Mouse (Mus musculus): ENCODE data around the gene Iqcd.

Gene Iqcd

DNA sequence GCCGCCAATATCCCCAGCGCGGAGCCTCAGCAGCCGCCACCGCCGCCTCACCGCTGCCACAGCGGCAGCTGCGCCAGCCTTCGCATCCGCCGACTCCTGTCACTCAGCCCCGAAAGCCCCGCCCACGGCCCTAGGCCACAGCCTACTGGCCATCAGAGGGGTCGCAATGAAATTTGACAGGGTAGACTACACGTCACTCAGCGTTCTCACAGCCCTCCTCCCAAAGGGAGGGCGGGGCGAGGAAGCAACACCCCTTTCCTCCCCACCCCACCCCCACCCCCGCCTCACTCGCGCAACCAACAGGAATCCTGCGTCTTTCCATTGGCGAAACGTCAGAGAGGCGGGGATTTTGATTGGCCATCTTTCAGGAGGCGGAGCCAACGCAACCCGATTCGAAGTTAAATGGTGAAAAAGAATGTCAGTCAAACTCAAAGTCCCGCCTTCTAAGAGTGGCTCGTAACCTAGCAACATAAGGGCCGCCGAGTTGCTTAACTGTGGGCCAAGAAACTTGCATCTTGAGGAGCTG, at the start of gene Iqcd, which contains the start of gene Tpcn1:
Gene Iqcd, plus strand, starts transcription at position 448 of the 526 bp plus-strand sequence.
Gene Tpcn1, minus strand, starts transcription at position 105 of the 526 bp plus-strand sequence.
- DNase-seq (ENCODE audit: low spot score in 2 of 2) = peak; percentile 96 to 99

DNA sequence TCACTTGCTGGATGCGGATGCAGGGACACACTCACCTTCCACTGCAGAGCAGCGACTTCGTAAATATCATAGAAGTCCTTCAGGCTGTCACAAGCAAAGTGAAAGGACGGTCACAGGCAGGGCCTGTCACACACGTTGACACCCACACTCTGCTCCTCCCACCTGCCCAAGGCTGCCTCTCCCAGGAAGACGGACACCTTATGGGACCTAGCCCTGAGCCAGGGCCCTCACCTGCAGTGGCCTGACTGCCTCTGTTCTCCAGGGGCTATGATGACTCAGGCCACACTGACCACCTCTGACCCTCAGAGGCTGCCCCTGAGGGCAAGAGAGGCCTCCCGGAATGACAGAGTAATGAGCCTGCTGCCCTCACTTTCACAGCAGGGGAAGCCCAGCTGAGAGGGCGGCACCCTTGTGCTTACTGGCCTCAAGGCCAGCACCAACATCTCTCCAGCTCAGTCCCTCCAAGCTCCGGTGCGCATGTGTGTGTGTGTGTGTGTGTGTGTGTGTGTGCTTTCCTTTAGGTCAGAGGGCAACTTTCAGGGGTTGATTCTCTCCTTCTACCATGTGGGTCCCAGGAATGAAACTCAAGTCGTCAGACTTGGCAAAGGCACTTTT, 40.5 kb upstream of the Iqcd start:
- DNase-seq (ENCODE audit: low spot score in 2 of 2) = no peak

DNA sequence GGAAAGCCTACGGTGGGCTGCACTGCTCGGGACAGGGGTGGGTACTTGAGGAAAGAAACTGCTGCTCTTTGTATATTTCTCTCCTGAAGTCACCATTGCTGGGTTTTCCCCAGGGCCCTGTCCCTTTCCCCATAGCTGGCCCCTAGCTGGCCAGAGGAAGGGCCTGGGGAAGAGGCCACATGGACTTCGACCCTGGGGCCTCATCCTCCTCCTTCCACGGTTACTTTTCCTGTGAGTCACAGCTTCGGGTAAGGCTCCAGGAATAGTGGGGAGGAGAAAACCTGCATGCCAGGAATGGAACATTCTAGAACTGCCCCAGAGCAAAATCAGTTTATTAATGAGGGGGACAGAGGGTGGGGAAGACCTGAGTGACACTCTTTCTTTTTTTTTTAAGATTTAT, 38.7 kb upstream of the Iqcd start:
- no peak for DNase-seq (ENCODE audit: low spot score in 2 of 2)

DNA sequence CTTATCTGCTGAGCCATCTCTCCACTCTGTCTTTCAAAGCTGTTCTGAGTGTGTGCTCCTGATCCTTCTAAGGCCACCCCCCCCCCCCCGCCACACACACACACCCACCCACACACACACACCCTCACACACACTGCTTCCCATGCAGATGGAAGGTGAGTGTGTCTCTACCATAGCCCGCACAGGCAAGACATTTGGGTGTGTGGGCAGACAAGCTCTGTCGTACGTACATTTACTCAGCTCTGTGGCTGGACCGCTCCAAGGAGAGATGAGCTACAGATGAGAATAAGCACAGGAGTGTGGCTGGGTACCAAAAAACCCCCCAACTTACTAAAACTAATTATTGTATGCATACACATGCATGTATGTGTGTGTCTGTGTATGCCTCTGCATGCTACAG, 38.1 kb upstream of the Iqcd start:
- no peak for DNase-seq (ENCODE audit: low spot score in 2 of 2)

DNA sequence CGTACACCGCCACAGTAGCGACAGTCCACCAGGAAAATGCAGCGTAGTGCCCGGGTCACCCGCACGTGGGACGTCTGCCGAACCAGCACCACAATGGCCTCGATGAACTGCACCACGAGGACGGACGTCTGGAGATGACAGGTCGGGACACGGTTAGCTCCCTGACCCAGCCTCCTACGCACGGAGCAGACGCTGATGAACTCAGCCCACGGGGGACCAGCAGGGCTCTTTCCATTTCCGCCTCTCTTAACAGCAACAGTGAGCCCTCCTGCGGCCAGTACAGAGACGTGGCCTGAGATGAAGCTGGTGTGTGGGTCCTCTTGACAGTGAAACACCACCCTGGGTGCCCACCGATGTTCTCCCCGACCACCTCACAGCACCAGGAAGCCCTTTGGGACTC, 32.9 kb upstream of the Iqcd start:
- no peak for DNase-seq (ENCODE audit: low spot score in 2 of 2)

DNA sequence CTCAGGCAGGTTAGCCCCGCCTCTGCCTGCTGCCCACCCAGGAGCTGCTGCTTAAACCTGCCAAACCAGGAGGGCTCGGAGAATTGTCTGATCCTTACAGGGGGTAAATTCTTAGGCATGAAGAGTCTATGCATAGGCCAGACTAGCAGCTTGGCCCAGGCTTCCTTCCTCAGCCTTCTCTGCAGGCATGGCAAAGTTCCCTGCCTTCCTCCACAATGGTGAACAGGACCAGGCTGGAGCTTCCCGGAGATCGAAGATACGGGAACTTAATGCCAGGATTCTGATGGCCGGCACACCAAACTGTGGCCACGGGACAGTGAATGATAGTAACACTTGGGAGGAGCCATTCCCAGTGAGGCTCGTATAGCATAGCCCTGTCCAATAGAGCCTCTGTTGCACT, 30.8 kb upstream of the Iqcd start:
- DNase-seq (ENCODE audit: low spot score in 2 of 2) = no peak

DNA sequence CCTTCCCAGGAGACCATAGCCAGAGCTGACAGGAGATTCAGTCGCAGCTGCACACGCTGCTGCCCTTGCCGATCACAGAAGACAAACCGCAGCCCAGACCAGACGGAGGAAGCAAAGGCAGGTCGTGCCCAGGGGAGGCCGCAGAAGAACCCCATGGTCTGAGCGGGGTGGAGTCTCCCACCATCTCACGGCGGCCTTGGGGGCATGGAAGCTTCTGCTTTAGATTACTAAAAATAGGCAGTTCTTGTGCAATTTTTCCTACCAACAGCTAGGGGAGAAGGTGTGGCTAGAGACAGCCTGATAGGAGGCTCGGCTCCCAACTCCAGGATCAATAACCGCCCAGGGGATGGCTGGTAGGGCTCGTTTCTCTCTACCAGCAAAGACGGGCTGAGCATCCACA, 30.1 kb upstream of the Iqcd start:
- no peak for DNase-seq (ENCODE audit: low spot score in 2 of 2)

DNA sequence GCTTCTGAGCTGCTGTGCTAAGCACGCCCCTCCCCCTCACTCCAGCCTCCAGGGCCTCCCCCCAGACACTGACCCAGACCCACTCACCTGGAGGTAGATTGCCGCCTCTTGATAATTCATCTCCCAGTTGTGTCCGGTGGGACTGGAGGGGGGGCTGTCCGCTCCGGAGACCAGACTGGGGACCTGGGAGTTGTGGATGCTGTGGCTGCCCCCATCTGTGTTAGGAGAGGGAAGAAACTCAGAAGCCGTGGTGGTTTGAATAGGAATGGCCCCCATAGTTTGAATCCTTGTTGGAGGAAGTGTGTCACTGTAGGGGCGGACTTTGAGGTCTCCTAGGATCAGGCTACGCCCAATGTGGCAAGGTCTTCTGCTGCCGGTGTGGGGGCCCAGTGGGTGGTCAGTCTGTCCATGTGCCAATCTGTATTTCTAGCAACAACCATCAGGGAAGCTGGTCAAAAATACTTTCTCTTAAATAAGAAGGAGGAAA, 28.6 kb upstream of the Iqcd start:
- DNase-seq (ENCODE audit: low spot score in 2 of 2) = no peak

DNA sequence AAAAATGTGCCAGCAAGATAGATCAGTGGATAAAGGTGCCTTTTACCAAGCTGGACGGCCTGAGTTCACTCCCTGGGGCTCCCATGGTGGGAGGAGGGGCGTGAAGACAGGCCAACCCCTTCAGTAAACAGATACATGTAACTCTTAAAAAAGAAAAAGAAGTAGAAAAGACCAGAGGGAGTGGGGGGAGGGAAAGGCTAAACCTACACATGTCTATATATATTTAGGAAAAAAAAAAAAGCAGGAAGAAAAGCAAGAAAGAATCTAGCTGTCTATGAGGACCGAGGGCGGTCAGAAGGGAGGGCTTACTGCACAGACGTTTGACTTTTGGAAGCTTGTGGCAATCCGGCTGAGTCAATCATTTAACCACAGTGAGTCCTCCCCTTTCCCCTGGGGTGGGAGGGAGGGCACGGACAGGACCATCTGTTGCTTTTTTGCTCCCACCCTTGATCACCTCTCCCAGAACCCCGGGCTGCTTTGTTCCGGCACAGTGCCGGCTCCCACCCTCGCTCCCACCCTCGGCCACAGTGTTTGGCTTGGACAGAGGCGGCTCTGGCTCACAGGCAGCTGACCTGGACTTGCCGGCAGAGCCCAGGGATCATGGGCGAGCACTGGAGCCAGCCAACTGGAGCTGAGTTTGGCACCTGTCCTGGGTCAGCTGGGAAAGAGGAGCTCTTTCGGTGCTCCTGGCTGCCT, 28.1 kb upstream of the Iqcd start:
- peak in 1 of 2 experiments; percentile 65 for DNase-seq (ENCODE audit: low spot score in 2 of 2)

DNA sequence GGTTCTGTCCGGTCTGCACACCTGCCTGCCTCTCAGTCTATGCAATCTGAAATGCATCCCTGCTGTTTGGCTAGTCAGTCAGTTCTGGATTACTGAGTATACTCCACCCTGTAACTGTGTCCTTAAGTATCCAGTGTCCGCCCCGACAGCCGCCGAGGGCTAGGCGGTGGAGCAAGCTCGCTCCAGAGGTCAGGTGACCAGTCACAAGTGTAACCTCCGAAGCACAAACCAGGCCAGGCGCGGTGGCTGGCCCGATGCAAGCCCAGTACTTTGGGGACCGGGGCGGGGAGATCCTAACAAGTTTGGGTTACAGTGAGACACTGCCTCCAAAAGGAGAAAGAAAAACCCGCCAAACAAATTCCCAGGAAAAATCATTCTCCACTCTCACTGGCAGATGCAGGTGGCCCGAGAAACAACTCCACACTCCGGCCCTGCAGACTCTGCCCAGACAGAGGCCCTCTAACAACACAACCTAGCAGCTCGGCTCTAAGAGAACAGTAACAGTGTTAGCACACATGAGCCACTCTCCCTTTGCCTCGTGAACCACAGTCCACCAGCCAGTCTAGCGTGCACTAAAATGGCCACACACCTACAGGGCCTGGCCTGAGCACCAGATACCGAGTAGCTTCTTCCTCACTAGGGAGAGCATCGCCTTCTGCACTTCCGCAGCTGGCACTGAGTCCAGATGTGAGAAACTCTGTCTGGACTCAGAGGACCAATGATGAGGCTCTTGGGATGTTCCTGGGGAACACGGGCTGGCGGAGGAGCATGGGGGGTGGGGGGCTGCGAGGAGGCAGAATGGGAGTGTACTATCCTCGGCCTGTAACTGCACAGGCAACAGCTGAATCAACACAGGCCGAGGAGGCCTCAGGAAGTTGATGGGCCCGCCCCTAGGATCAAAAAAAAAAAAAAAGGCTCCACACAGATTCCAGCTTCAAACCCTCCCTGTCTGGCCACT, 25.6 kb upstream of the Iqcd start:
- no peak for DNase-seq (ENCODE audit: low spot score in 2 of 2)

DNA sequence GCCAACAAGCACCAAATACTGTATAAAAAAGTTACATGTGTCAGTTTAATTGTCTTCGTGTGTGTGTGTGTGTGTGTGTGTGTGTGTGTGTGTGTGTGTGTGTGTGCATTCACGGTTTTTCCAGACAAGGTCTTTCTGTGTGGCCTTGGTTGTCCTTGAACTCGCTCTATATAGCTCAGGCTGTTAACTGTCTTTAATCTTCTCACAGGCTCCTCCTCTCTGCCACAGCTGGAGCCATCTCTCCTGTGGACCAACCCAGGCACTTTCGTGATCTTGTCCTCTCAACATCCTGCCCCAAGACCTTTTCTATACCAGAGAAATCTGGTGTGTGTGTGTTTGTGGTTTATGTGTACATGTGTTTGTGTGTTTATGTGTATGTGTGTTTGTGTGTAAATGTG, 24.9 kb upstream of the Iqcd start:
- DNase-seq (ENCODE audit: low spot score in 2 of 2) = no peak

DNA sequence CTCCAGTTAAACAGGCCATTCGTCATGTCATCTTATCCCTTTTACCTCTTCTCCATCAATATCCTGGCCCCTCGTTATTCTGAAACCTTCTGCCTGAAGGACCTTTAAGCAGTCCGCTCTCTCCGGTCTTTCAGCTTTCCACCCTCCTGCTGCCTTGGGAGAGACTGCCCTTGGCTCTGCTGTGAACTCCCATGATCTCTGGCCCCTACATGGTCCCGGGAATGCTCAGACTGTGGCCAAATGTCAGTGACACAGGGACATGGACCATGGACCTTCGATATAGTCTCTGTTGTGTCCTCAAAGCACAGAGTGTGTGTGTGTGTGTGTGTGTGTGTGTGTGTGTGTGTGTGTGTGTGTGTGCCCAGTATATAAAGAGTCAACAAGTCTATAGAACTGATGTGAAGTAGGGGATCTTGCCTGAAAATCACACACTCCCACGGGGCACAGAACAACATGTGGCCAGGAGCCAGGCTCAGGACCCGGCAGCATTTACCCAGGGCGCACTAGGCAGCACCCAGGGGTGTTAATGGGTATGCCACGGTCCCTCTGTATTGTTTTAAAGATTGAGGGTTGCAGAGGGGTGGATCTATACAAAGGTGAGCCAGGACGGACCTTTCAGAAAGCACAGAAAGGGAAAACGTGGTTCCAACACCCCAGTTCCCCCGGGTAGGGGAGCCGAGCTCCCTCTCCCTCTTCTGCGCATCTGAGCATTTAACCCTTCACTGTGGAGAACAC, 23.5 kb upstream of the Iqcd start:
- no peak for DNase-seq (ENCODE audit: low spot score in 2 of 2)

DNA sequence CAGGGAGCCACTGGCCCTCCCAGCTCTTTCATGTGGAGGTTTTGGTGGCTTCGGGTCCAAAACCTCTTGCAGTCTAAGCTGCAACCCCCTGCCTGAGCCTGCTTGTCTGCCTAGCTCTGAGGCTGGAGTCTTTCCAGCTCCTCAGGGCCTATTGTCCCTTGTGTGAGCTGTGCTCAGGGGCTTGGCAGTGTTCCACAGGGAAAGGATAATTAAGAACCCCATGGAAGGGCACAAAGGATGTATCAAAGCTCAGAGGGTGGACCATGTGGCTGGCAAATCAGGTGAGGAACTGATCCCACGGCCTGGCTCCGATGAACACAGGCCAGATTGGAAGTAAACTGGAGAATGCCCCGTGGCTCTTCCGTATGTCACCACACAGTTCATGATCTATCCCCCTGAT, 22.7 kb upstream of the Iqcd start:
- peak in 1 of 2 experiments; percentile 74 for DNase-seq (ENCODE audit: low spot score in 2 of 2)

DNA sequence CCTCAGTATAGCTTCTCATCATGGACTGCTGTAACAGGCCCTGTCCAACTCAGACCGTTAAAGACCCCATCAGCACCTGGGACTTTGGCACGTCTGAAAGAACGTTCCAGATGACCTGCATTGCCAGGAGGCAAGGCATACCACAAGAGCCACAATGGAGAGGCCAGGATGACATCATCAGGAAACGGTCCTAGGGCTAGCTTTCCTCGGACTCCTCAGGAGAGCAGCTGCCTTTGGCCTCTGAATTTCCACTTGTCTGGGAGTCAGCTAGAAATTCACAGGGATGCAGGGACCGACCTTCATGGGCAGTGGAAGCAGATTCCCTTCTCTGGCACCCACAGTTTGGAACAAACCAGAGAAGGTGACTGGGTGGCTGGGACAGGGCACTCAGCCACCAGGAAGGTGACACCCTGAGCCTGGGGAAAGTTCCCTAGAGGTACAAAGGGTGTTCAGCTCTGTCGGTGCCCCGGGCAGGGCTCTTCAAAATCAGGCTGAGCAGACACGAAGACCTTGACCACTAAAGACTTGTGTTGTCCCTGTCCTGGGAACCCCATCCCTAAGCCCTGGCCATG, 22.0 kb upstream of the Iqcd start:
- DNase-seq (ENCODE audit: low spot score in 2 of 2) = peak in 1 of 2 experiments; percentile 37

DNA sequence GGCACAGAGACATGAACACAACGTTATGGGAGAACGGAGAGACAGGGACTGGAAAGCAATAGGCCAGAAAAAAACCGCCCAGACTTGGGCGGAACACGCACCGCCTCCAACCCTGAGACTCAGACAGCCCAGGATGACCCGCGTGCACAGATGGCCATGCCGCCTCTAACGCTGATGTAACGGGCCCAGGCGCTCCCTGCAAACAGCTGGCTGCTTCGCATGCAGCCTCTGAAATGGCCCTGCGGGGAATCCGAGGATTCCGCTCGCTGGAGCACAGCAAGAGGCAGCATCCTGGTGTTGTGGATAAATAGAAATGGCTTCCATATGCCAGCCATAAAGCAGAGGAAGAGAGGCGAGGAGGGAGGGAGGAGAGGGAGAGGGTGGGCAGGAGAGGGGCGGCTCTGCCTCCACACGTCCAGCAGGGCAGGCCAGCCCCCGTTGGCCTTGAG, 21.5 kb upstream of the Iqcd start:
- DNase-seq (ENCODE audit: low spot score in 2 of 2) = peak in 1 of 2 experiments; percentile 69

DNA sequence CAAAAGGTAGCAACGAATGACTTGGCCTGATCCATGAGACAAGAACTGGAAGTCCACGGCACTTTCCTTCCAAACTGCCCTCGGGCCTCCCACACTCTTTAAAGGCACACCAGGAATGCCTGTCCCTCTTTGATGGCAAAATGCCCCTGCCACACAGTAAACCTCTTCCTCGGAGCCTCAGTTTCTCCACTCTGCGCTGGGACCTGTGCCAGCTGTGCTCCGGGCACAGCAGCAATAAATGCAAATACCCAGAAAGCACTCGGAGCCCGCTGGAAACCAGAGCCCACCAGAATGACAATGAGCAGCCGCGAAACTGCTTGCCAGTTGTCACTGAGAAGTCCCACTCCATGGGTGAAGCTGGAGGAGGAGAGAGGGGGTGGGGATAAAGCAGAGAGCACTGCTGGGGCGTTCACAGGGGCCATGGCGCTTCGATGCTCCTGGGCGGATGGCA, 21.0 kb upstream of the Iqcd start:
- DNase-seq (ENCODE audit: low spot score in 2 of 2) = peak in 1 of 2 experiments; percentile 47

DNA sequence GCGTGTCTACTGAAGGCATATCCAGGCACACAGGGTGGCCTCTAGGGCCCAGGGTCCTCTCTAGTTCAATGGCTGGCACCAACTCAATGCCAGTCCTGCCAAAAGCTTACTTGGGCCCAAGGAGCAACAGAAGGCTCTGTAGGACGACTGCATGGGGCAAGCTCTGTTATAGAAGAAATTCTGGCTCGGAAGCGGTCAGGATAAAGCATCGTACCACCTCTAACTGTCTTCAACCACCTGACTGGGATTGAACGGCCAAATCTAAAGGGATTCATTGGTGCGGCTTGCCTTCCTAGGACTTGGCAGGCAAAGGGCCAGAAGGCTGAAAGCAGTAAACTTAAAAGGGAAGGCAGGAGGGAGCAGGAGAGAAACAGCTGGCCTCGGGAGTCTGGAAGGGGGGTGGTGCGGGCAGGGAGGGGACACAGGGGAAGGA, 20.5 kb upstream of the Iqcd start:
- peak in 1 of 2 experiments; percentile 57 for DNase-seq (ENCODE audit: low spot score in 2 of 2)

DNA sequence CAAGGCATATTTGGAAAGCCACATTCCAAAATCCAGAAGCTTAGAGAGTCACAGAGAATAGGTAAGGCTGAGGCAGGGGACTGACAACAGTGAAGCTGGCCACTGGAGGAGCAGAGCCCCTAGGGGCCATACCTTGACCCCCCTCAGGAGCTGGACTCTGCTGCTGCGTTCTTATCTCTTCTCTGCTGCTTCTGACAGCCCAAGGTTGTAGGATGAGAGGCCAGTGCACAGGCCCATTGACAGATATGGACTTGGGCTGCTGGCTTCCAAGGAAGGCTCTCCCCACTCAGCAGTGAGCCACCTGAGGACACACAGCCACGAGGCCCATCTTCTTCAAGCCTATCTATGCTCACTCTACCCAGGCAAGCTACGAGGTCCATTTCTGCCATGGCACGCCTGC, 19.9 kb upstream of the Iqcd start:
- no peak for DNase-seq (ENCODE audit: low spot score in 2 of 2)

DNA sequence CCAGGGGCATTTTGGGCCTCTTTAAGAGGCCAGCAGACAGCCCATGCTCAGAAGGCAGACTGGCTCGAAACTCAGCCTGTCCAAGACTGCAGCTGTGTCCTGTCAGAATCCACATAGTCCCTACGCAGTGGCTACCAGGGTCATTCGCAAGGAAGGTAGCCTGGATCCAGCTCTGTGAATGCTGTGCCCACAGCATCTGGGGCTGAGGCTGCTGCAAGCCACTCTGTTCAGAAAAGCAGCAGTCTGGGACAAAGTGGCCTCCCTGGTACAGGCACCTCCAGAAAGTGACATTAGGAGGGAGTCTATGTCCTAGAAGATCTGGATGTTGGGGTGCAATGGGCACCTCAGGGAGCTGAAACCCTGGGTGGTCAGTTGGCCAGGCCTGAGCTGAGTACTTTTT, 19.0 kb upstream of the Iqcd start:
- no peak for DNase-seq (ENCODE audit: low spot score in 2 of 2)

DNA sequence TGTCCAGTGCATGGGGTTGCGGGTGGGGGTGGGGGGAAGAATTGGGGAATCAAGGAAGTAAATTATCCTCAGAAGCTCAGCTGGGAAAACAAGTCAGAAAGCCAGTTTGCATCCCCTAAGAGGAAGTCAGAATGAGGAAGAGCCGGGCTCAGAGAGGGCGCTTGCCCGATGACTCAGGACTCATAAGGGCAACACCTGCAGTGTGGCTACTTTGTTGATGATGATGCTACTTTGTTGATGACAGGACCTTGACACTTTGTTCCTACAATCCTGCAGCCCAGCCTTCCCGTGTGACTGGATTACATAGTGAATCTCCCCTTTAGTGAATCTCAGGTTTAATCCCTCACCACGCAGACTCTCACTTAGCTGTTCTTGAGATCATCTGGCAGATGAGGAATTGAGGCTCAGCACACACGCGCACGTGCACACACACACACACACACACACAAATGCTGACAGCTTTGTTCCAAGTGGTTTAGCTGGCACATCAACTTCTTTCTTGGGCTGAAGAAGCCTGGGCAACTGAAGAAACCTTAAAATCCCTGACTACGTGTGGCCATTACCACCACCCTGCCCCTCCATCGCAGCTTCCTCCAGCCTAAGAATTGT, 18.4 kb upstream of the Iqcd start:
- no peak for DNase-seq (ENCODE audit: low spot score in 2 of 2)
